Mouse (Mus musculus) Patski (cell line): Measurements from ENCODE around the gene Mlx. TPM values are rescaled to one million over a fixed set of nuclear protein-coding genes. Genes with fewer than 3 reads are reported as not detected.

ENCODE experiments used
- ATAC-seq: fragments of 100-300 bp; one replicate; pipeline ENCODE4 v1.8.0; 2021
- CTCF ChIA-PET: fragments of 350-600 bp; sonication (Branson Sonifier 250); formaldehyde crosslinking; loops from one replicate; lab custom pipeline; 2022; ENCODE audit warnings: inconsistent platforms; lab: Charles Lee
- POLR2A ChIA-PET: fragments of 350-600 bp; sonication (Branson Sonifier 250); formaldehyde crosslinking; loops from one replicate; lab custom pipeline; 2022; ENCODE audit warnings: antibody characterized with exemption, inconsistent platforms; lab: Charles Lee
- DNase-seq: peaks from one replicate; pipeline ENCODE4 v3.0.0-alpha.2; 2011; ENCODE audit warnings: low read depth, low spot score
- H3K27me3 ChIP-seq: fragments of 371-371 bp; one replicate; pipeline ENCODE4 v1.5.1; 2021
- CTCF ChIP-seq: fragments of 100-300 bp; IDR thresholded peaks from one replicate; pipeline ENCODE4 v1.5.1; 2021
- in situ Hi-C: fragments of 300-500 bp; cut with MboI; formaldehyde crosslinking; loops from 3 replicates; pipeline ENCODE4 v1.11.1; 2018; ENCODE audit warnings: low pct_unique_long_range_greater_than_20kb, mixed read lengths
- polyA plus RNA-seq: library from polyadenylated mRNA; unstranded; gene quantifications from one replicate; pipeline ENCODE4 v1.2.3, GENCODE M21; 2021

Mlx gene
- polyA plus RNA-seq, 1 experiment from 2014 or later: 44.5 TPM

DNA sequence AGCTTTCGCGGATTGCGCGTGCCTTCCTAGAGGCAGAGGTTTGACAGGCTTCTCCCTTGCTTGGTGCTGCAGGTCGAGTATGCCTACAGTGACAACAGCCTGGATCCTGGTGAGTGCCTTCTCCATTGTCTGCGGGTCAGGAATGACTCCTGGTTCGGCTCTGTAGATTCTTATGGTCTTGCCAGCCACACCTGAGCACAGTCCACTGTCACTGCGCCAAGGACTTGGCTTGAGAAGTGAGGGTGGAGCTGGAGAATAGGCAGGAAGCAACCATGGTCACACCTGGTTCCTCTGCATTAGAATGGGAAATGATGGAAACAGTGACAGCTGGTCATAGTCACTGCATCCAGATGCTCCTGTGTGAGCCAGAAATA is 592 bp downstream of the Mlx start:
- TF ChIP-seq CTCF: no peak
- in situ Hi-C loops: no loop called here
- DNase-seq (no peak), ATAC-seq (no peak)
- CTCF ChIA-PET: interaction anchor here (0.8 to 1.7 kb wide), 3 partner anchors 8 to 90 kb away, joined by 3 to 5 read pairs (median 3); partner anchors contain the start of genes Plekhh3 and Psmc3ip
- POLR2A ChIA-PET: interaction anchor here (0.6 to 1.6 kb wide), 5 partner anchors 23 to 172 kb away, joined by 3 to 5 read pairs (median 4); partner anchors contain the start of genes Retreg3 and Tubg1
- no peaks in the 10 kb centered on the region for H3K27me3 ChIP-seq

DNA sequence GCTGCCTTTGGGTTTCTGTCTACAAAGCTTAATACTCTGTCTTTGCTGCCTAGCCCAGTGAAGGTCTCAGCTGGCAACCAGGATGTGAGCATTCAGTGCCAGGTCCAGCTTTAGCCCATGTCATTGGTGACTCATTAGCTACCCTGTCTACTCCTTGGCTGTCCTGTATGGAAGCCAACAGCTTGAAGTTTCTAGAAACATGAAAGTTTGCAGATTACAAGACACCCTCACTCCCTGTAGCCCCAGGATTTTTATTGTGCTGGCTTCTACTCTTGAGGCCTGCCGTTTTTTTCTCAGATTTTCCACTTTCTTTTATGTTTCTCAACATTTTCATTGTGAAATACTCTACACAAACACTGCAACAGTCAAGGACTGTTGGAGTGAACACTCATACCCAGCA is 2.9 kb downstream of the Mlx start:
- TF ChIP-seq CTCF: no peak
- H3K27me3 ChIP-seq: no peaks in the 10 kb centered on the region
- no peak for ATAC-seq
- no peak for DNase-seq
- CTCF ChIA-PET: interaction anchor here (1.1 to 1.3 kb wide), 2 partner anchors 15 to 87 kb away, joined by 3 read pairs; no protein-coding TSS in a partner anchor
- in situ Hi-C loops: no loop called here
- POLR2A ChIA-PET: no interaction called here

DNA sequence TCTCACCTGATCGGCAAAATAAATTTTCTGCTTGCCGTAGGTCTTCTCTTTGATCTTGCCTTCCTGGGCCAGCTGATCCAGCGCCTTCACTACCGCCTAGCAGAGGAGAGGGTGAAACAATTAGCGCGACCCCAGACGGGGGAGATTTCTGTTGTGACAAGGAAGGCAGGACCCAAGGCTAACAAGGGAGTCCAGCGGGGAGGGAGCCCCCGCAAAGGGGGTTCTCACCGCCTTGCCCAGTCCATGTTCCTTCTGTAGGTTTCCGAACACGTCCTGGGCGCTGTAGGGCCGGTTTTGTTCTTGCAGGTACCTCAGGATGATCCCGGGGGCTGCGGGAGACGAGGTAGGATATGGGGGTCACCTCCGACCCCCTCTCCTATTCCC is 7.8 kb downstream of the Mlx start:
- CTCF ChIA-PET: interaction anchor here (1.2 to 2.6 kb wide), 9 partner anchors 8 to 86 kb away, joined by 3 to 21 read pairs (median 6); partner anchors contain the start of genes Ccr10, Mlx and Plekhh3
- no peak for TF ChIP-seq CTCF
- ATAC-seq (no peak), DNase-seq (no peak)
- POLR2A ChIA-PET: interaction anchor here (0.9 to 1.8 kb wide), 6 partner anchors 9 to 82 kb away, joined by 3 to 10 read pairs (median 4); partner anchors contain the start of genes Cntnap1, Plekhh3, Retreg3 and Tubg1
- in situ Hi-C loops: no loop called here
- H3K27me3 ChIP-seq: no peaks in the 10 kb centered on the region

DNA sequence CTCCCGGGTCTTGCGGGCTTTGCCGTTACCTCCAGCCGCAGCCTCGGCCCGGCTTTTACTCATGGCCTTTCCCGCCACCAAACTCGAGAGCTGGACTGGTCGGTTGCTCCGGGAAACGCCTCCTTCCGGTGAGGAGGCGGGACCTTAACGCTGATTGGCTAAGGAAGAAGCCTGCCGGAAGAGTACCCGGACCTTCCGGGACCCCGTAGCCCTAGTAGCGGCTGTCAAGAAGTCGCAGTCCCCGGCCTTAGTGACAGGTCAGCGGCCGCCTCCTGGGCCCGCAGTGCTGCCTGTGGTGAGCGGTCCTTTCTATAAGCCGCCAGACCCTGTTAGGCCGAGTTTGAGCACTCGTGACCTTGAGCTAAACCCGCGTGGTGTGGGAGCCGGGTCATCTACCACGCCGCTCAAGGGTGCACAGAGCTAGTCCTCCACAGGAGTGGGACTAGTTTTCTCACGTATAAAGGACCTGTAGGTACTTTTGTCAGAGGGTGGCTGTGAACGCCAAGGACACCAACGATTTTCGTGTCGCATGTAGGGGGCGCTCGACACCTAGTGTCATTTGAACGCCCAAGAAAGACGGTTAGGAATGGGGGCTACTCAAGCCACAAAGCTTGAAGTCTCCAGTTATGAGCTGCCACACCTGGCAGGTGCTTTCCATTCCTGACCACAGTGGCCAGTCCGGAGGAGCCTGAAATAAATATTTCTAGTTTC is 8.4 kb downstream of the Mlx start, which contains the start of gene Psmc3ip:
Gene Psmc3ip (minus strand): TSS at position 123 of the 711 bp plus-strand sequence.
- peak; percentile 89 for ATAC-seq

DNA sequence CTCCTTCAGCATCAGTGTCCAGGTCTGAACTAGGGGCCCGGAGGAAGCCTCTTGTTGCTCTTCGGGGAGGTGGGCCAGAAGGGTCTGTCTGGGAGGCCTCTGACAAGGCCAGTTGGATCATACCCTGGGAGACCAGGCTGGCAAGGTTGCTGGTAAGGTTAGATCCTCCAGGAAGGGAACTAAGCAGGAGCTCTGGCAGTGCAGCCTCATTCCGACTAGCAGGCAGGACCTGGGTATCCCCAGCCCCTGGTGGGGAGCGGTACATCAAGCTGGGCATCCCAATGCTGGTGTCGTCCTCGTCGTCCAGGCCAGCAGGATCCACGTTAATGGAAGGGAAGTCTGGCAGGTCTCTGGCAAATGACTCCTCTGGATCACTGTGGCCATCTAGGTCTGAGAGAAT is 11.2 kb downstream of the Mlx start:
- ATAC-seq: no peak
- no peak for TF ChIP-seq CTCF
- POLR2A ChIA-PET: no interaction called here
- H3K27me3 ChIP-seq: no peaks in the 10 kb centered on the region
- CTCF ChIA-PET: interaction anchor here (1.2 kb wide), 1 partner anchor 10 kb away, joined by 3 read pairs; no protein-coding TSS in a partner anchor
- in situ Hi-C loops: no loop called here
- no peak for DNase-seq

More for the DNA sequence above, 8.4 kb downstream of the Mlx start, which contains the start of gene Psmc3ip:
- POLR2A ChIA-PET: interaction anchor here (0.6 to 1.8 kb wide), 9 partner anchors 9 to 344 kb away, joined by 3 to 10 read pairs (median 4); partner anchors contain the start of genes Cntnap1, Plekhh3, Retreg3 and Tubg1
- CTCF ChIA-PET: interaction anchor here (0.7 to 2.6 kb wide), 13 partner anchors 9 to 108 kb away, joined by 3 to 21 read pairs (median 4); partner anchors contain the start of genes Ccr10, Mlx, Plekhh3 and Retreg3
- in situ Hi-C loops: no loop called here
- DNase-seq: peak; percentile 58
- no peak for TF ChIP-seq CTCF
- H3K27me3 ChIP-seq: no peaks in the 10 kb centered on the region

DNA sequence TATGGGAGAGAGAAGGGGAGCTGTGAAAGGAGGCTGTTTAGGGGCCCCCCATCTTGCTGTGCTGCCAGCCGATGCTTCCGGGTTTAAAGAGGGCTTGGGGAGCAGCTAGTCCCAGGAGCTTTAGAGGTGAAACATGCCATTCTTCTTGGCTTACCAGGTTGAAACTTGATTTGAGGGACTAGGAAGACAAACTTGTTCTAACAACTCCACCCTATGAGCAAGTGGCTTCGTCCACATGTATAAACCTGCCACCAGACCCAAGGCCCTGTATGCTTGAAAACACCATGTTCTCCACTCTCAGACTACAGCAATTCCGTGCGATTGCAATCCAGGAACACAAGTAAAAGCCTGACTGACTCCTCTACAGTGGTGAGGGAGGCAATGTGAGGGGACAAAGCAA is 15.9 kb downstream of the Mlx start:
- no peaks in the 10 kb centered on the region for H3K27me3 ChIP-seq
- POLR2A ChIA-PET: no interaction called here
- DNase-seq (no peak), ATAC-seq (no peak)
- TF ChIP-seq CTCF: no peak
- in situ Hi-C loops: no loop called here
- CTCF ChIA-PET: interaction anchor here (1.3 kb wide), 1 partner anchor 89 kb away, joined by 3 read pairs; no protein-coding TSS in a partner anchor

DNA sequence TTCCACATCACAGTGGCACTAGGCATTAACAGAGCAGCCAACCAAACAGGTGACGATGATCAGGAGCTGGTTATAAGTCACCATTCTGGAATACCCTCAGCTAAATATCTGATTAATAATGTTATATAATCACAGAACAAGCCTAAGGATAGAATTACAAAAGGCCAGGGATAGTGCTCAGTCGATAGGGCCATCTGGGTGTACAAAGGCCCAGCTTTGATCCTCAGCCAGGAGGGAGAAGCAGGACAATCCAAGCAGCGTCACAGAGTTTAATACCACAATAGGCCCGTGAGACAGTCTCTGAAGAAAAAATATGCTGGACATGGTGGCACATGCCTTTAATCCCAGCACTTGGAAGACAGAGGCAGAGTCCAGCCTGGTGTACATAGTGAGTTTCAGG is 22.3 kb downstream of the Mlx start:
- no peaks in the 10 kb centered on the region for H3K27me3 ChIP-seq
- no peak for ATAC-seq
- CTCF ChIA-PET: interaction anchor here (0.9 to 1.4 kb wide), 2 partner anchors 61 to 67 kb away, joined by 3 read pairs; partner anchors contain the start of gene Cntnap1
- TF ChIP-seq CTCF: no peak
- in situ Hi-C loops: no loop called here
- no peak for DNase-seq
- POLR2A ChIA-PET: interaction anchor here (1.0 kb wide), 1 partner anchor 14 kb away, joined by 3 read pairs; the partner anchor contains the start of gene Psmc3ip

DNA sequence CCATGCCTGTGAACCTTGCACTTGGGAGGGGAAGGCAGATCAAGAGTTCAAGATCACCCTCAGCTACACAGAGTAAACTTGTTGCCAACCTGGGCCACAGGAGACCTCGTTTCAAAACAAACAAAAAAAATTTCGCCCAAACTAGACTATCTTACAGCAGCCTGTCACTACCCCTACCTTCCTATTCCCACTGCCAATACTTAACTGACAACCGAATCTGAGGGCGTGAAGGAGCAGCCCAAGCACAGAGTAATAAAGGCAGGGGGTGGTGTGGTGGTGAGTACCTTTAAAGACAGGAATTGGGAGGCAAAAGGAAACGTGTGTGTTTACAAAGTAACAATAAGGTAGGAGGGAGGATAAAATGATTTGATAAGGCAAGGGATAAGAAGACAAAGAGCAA is 23.6 kb downstream of the Mlx start:
- no peak for TF ChIP-seq CTCF
- ChIA-PET CTCF (interaction anchor here (0.6 kb wide), 1 partner anchor 316 kb away, joined by 3 read pairs; no protein-coding TSS in a partner anchor), POLR2A (interaction anchor here (1.1 kb wide), 1 partner anchor 23 kb away, joined by 4 read pairs; no protein-coding TSS in a partner anchor)
- DNase-seq (no peak), ATAC-seq (no peak)
- H3K27me3 ChIP-seq: no peaks in the 10 kb centered on the region
- in situ Hi-C loops: no loop called here

DNA sequence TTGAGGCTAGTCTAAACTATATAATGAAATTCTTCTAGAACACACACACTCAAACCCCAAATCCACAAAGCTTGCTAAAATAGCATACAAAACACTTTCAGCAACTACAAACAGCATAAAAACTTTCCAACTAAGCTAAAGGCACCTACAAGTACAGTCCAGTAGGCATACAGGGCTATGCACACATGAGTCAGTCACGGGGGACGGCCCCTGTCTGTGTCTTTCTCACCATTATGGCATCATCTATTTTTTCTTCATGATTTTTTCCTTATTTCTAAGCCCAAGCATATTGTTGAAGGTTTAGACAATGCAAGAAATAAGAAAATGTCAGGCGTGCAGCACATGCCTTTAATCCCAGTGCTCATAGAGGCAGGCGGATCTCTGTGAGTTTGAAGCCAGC is 24.1 kb downstream of the Mlx start:
- no peaks in the 10 kb centered on the region for H3K27me3 ChIP-seq
- ATAC-seq (no peak), DNase-seq (no peak)
- no peak for TF ChIP-seq CTCF
- in situ Hi-C loops: no loop called here
- ChIA-PET CTCF (interaction anchor here (0.6 kb wide), 1 partner anchor 316 kb away, joined by 3 read pairs; no protein-coding TSS in a partner anchor), POLR2A (interaction anchor here (1.1 kb wide), 1 partner anchor 23 kb away, joined by 4 read pairs; no protein-coding TSS in a partner anchor)

DNA sequence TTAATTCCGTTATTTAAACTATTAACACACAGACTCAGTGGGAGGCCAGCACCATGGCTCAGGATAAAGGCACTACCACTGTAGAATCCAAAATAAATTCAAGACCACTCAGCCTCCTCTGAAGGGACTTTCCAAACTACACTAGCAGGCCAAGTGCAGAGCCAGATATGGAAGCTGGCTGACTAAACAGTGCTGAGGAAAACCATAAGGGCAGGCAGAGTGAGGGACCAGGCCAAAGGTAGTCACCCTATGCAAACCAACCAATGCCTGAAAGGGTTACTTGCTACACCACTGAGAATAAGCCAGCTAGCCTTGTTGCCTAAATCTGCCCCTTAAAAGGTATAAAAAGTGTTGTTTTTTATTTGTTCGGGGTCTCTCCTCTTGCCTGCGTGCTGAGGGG is 25.1 kb downstream of the Mlx start:
- no peaks in the 10 kb centered on the region for H3K27me3 ChIP-seq
- ChIA-PET CTCF (no interaction called here), POLR2A (no interaction called here)
- DNase-seq (no peak), ATAC-seq (no peak)
- no peak for TF ChIP-seq CTCF
- in situ Hi-C loops: no loop called here
